Mouse (Mus musculus): ENCODE measurements around the gene Lgals4. TPM values are rescaled to one million over a fixed set of nuclear protein-coding genes. Genes with fewer than 3 reads are reported as not detected.

Lgals4 gene
- polyA plus RNA-seq, 1 experiment from 2014 or later, result 1.9 TPM

GRCm38 (mm10) chr7:28847273-28847672 is 13.6 kb downstream of the Lgals4 start:
- Histone ChIP-seq H3K9ac (replicated peaks; ENCODE audit: low read length) (no peak overlapping the region), H3K27ac (replicated peaks; ENCODE audit: low read depth, low read length) (no peak overlapping the region), H3K9me3 (replicated peaks; ENCODE audit: control insufficient read depth, low read length) (no peaks in the 10 kb centered on the region), H3K36me3 (replicated peaks; ENCODE audit: control insufficient read depth, insufficient read depth, low read depth, low read length) (no peaks in the 10 kb centered on the region), H3K4me1 (ENCODE audit: control insufficient read depth, insufficient read depth, low read length) (no peaks in the 10 kb centered on the region), H3K27me3 (ENCODE audit: control insufficient read depth, insufficient read depth, low read length) (no peaks in the 10 kb centered on the region), H3K4me3 (ENCODE audit: low read depth, low read length) (no peak overlapping the region), H3K4me2 (ENCODE audit: low read depth, low read length) (no peak overlapping the region)
- 70% methylated on average over 1 of the region's 1 CpGs for WGBS
- DNase-seq (ENCODE audit: low spot score) (no peak), ATAC-seq (replicated peaks; ENCODE audit: insufficient number of reproducible peaks, low FRiP score, low TSS enrichment, low read depth) (no peak)

- WGBS, result 23% methylated on average over 1 of the region's 1 CpGs
- H3K36me3 ChIP-seq (replicated peaks; ENCODE audit: control insufficient read depth, insufficient read depth, low read depth, low read length), result no peaks in the 10 kb centered on the region
- no peak overlapping the region for H3K27ac ChIP-seq (replicated peaks; ENCODE audit: low read depth, low read length)
- no peak overlapping the region for H3K4me3 ChIP-seq (ENCODE audit: low read depth, low read length)
- H3K9ac ChIP-seq (replicated peaks; ENCODE audit: low read length), result peak overlapping the region; percentile 3; the same call in 1 of the 2 replicates
- no peaks in the 10 kb centered on the region for H3K9me3 ChIP-seq (replicated peaks; ENCODE audit: control insufficient read depth, low read length)
- no peaks in the 10 kb centered on the region for H3K4me1 ChIP-seq (ENCODE audit: control insufficient read depth, insufficient read depth, low read length)
- DNase-seq (ENCODE audit: low spot score) (peak; percentile 57), ATAC-seq (replicated peaks; ENCODE audit: insufficient number of reproducible peaks, low FRiP score, low TSS enrichment, low read depth) (peak; percentile 73; the same call in 1 of the 2 replicates)
- H3K4me2 ChIP-seq (ENCODE audit: low read depth, low read length), result no peak overlapping the region
- no peaks in the 10 kb centered on the region for H3K27me3 ChIP-seq (ENCODE audit: control insufficient read depth, insufficient read depth, low read length)
Observed at GRCm38 (mm10) chr7:28849700-28850236, 16.1 kb downstream of the Lgals4 start.

GRCm38 (mm10) chr7:28850642-28851041 is 17.0 kb downstream of the Lgals4 start:
- ATAC-seq (replicated peaks; ENCODE audit: insufficient number of reproducible peaks, low FRiP score, low TSS enrichment, low read depth), result no peak
- no peak for DNase-seq (ENCODE audit: low spot score)
- H3K27me3 ChIP-seq (ENCODE audit: control insufficient read depth, insufficient read depth, low read length), result no peaks in the 10 kb centered on the region
- H3K36me3 ChIP-seq (replicated peaks; ENCODE audit: control insufficient read depth, insufficient read depth, low read depth, low read length), result no peaks in the 10 kb centered on the region
- no peak overlapping the region for H3K4me2 ChIP-seq (ENCODE audit: low read depth, low read length)
- no peak overlapping the region for H3K4me3 ChIP-seq (ENCODE audit: low read depth, low read length)
- no peak overlapping the region for H3K9ac ChIP-seq (replicated peaks; ENCODE audit: low read length)
- WGBS, result 84% methylated on average over 4 of the region's 4 CpGs
- no peaks in the 10 kb centered on the region for H3K4me1 ChIP-seq (ENCODE audit: control insufficient read depth, insufficient read depth, low read length)
- H3K9me3 ChIP-seq (replicated peaks; ENCODE audit: control insufficient read depth, low read length), result no peaks in the 10 kb centered on the region
- H3K27ac ChIP-seq (replicated peaks; ENCODE audit: low read depth, low read length), result no peak overlapping the region

GRCm38 (mm10) chr7:28859953-28860352 is 26.3 kb downstream of the Lgals4 start:
- DNase-seq (ENCODE audit: low spot score), result no peak

GRCm38 (mm10) chr7:28860898-28861297 is 27.2 kb downstream of the Lgals4 start:
- no peaks in the 10 kb centered on the region for H3K27me3 ChIP-seq (ENCODE audit: control insufficient read depth, insufficient read depth, low read length)
- no peaks in the 10 kb centered on the region for H3K36me3 ChIP-seq (replicated peaks; ENCODE audit: control insufficient read depth, insufficient read depth, low read depth, low read length)
- no peak overlapping the region for H3K4me3 ChIP-seq (ENCODE audit: low read depth, low read length)
- H3K9me3 ChIP-seq (replicated peaks; ENCODE audit: control insufficient read depth, low read length), result peaks cover 3% of the 10 kb centered on the region
- H3K4me1 ChIP-seq (ENCODE audit: control insufficient read depth, insufficient read depth, low read length), result no peaks in the 10 kb centered on the region
- 86% methylated on average over 6 of the region's 6 CpGs for WGBS
- no peak overlapping the region for H3K4me2 ChIP-seq (ENCODE audit: low read depth, low read length)
- DNase-seq (ENCODE audit: low spot score), result no peak
- ATAC-seq (replicated peaks; ENCODE audit: insufficient number of reproducible peaks, low FRiP score, low TSS enrichment, low read depth), result no peak
- no peak overlapping the region for H3K27ac ChIP-seq (replicated peaks; ENCODE audit: low read depth, low read length)
- H3K9ac ChIP-seq (replicated peaks; ENCODE audit: low read length), result no peak overlapping the region

More at GRCm38 (mm10) chr7:28859953-28860352, 26.3 kb downstream of the Lgals4 start:
- H3K4me1 ChIP-seq (ENCODE audit: control insufficient read depth, insufficient read depth, low read length), result no peaks in the 10 kb centered on the region
- no peak overlapping the region for H3K4me3 ChIP-seq (ENCODE audit: low read depth, low read length)
- H3K4me2 ChIP-seq (ENCODE audit: low read depth, low read length), result no peak overlapping the region
- 85% methylated on average over 2 of the region's 2 CpGs for WGBS
- no peak for ATAC-seq (replicated peaks; ENCODE audit: insufficient number of reproducible peaks, low FRiP score, low TSS enrichment, low read depth)
- H3K27ac ChIP-seq (replicated peaks; ENCODE audit: low read depth, low read length), result no peak overlapping the region
- no peaks in the 10 kb centered on the region for H3K36me3 ChIP-seq (replicated peaks; ENCODE audit: control insufficient read depth, insufficient read depth, low read depth, low read length)
- H3K27me3 ChIP-seq (ENCODE audit: control insufficient read depth, insufficient read depth, low read length), result no peaks in the 10 kb centered on the region
- H3K9me3 ChIP-seq (replicated peaks; ENCODE audit: control insufficient read depth, low read length), result peaks cover 3% of the 10 kb centered on the region
- H3K9ac ChIP-seq (replicated peaks; ENCODE audit: low read length), result no peak overlapping the region

- no peak for ATAC-seq (replicated peaks; ENCODE audit: insufficient number of reproducible peaks, low FRiP score, low TSS enrichment, low read depth)
- 77% methylated on average over 15 of the region's 15 CpGs for WGBS
Observed at GRCm38 (mm10) chr7:28862817-28863499, 29.3 kb downstream of the Lgals4 start.

GRCm38 (mm10) chr7:28863540-28863939 is 29.9 kb downstream of the Lgals4 start, which contains the start of gene Lgals7:
TSS of gene Lgals7 (plus strand) at chr7:28863853.
- no peaks in the 10 kb centered on the region for H3K36me3 ChIP-seq (replicated peaks; ENCODE audit: control insufficient read depth, insufficient read depth, low read depth, low read length)
- H3K4me3 ChIP-seq (ENCODE audit: low read depth, low read length), result no peak within 1 kb of the TSS
- H3K4me2 ChIP-seq (ENCODE audit: low read depth, low read length), result no peak within 1 kb of the TSS
- no peak for DNase-seq (ENCODE audit: low spot score)
- no peaks in the 10 kb centered on the region for H3K27me3 ChIP-seq (ENCODE audit: control insufficient read depth, insufficient read depth, low read length)
- WGBS, result 83% methylated on average over 6 of the region's 6 CpGs
- no peaks in the 10 kb centered on the region for H3K4me1 ChIP-seq (ENCODE audit: control insufficient read depth, insufficient read depth, low read length)
- no peak within 1 kb of the TSS for H3K9ac ChIP-seq (replicated peaks; ENCODE audit: low read length)
- peaks cover 3% of the 10 kb centered on the region for H3K9me3 ChIP-seq (replicated peaks; ENCODE audit: control insufficient read depth, low read length)
- H3K27ac ChIP-seq (replicated peaks; ENCODE audit: low read depth, low read length), result no peak within 1 kb of the TSS
- ATAC-seq (replicated peaks; ENCODE audit: insufficient number of reproducible peaks, low FRiP score, low TSS enrichment, low read depth), result no peak

More at GRCm38 (mm10) chr7:28862817-28863499, 29.3 kb downstream of the Lgals4 start:
- no peak for DNase-seq (ENCODE audit: low spot score)
- Histone ChIP-seq H3K4me3 (ENCODE audit: low read depth, low read length) (no peak overlapping the region), H3K9me3 (replicated peaks; ENCODE audit: control insufficient read depth, low read length) (peaks cover 3% of the 10 kb centered on the region), H3K4me2 (ENCODE audit: low read depth, low read length) (no peak overlapping the region), H3K36me3 (replicated peaks; ENCODE audit: control insufficient read depth, insufficient read depth, low read depth, low read length) (no peaks in the 10 kb centered on the region), H3K9ac (replicated peaks; ENCODE audit: low read length) (no peak overlapping the region), H3K27me3 (ENCODE audit: control insufficient read depth, insufficient read depth, low read length) (no peaks in the 10 kb centered on the region), H3K27ac (replicated peaks; ENCODE audit: low read depth, low read length) (no peak overlapping the region), H3K4me1 (ENCODE audit: control insufficient read depth, insufficient read depth, low read length) (no peaks in the 10 kb centered on the region)

- no peak overlapping the region for H3K4me3 ChIP-seq (ENCODE audit: low read depth, low read length)
- 53% methylated on average over 9 of the region's 9 CpGs for WGBS
- no peaks in the 10 kb centered on the region for H3K27me3 ChIP-seq (ENCODE audit: control insufficient read depth, insufficient read depth, low read length)
- H3K9ac ChIP-seq (replicated peaks; ENCODE audit: low read length), result no peak overlapping the region
- no peak overlapping the region for H3K4me2 ChIP-seq (ENCODE audit: low read depth, low read length)
- peaks cover 3% of the 10 kb centered on the region for H3K9me3 ChIP-seq (replicated peaks; ENCODE audit: control insufficient read depth, low read length)
- H3K4me1 ChIP-seq (ENCODE audit: control insufficient read depth, insufficient read depth, low read length), result no peaks in the 10 kb centered on the region
- H3K27ac ChIP-seq (replicated peaks; ENCODE audit: low read depth, low read length), result no peak overlapping the region
- DNase-seq (ENCODE audit: low spot score) (no peak), ATAC-seq (replicated peaks; ENCODE audit: insufficient number of reproducible peaks, low FRiP score, low TSS enrichment, low read depth) (no peak)
- H3K36me3 ChIP-seq (replicated peaks; ENCODE audit: control insufficient read depth, insufficient read depth, low read depth, low read length), result no peaks in the 10 kb centered on the region
Observed at GRCm38 (mm10) chr7:28864288-28864750, 30.7 kb downstream of the Lgals4 start.
